Mouse (Mus musculus): ENCODE measurements at regions not wholly inside any gene's neighbourhood (a gene's known extent, or its start where the extent isn't known, plus 50 kb on each side); places are given as distances from the start of the nearest gene placed in this dataset.

- no peak for DNase-seq (ENCODE audit: low read depth in 1 of 2, low spot score in 2 of 2)
Measured at GRCm38 (mm10) chr16:30158184-30158583, 94.0 kb downstream of the Hes1 start.

GRCm38 (mm10) chr16:30160399-30160798 lies 96.2 kb downstream of the Hes1 start:
- DNase-seq (ENCODE audit: low read depth in 1 of 2, low spot score in 2 of 2): no peak

GRCm38 (mm10) chr16:30163303-30163702 lies 99.1 kb downstream of the Hes1 start:
- no peak for DNase-seq (ENCODE audit: low read depth in 1 of 2, low spot score in 2 of 2)

- no peak for DNase-seq (ENCODE audit: low read depth in 1 of 2, low spot score in 2 of 2)
Measured at GRCm38 (mm10) chr16:30165667-30166180, 101.5 kb downstream of the Hes1 start.

GRCm38 (mm10) chr16:30171381-30172079 lies 95.8 kb downstream of the Cpn2 start:
- DNase-seq (ENCODE audit: low read depth in 1 of 2, low spot score in 2 of 2): no peak

- no peak for DNase-seq (ENCODE audit: low read depth in 1 of 2, low spot score in 2 of 2)
Measured at GRCm38 (mm10) chr16:30172136-30172731, 95.1 kb downstream of the Cpn2 start.

- no peak for DNase-seq (ENCODE audit: low read depth in 1 of 2, low spot score in 2 of 2)
Measured at GRCm38 (mm10) chr16:30172798-30173202, 94.5 kb downstream of the Cpn2 start.

- DNase-seq (ENCODE audit: low read depth in 1 of 2, low spot score in 2 of 2): no peak
Measured at GRCm38 (mm10) chr16:30173953-30174874, 93.1 kb downstream of the Cpn2 start.

- DNase-seq (ENCODE audit: low read depth in 1 of 2, low spot score in 2 of 2): no peak
Measured at GRCm38 (mm10) chr16:30176306-30176705, 91.0 kb downstream of the Cpn2 start.

- no peak for DNase-seq (ENCODE audit: low read depth in 1 of 2, low spot score in 2 of 2)
Measured at GRCm38 (mm10) chr16:30177769-30178168, 89.5 kb downstream of the Cpn2 start.

GRCm38 (mm10) chr16:30178596-30178995 lies 88.7 kb downstream of the Cpn2 start:
- DNase-seq (ENCODE audit: low read depth in 1 of 2, low spot score in 2 of 2): no peak

- DNase-seq (ENCODE audit: low read depth in 1 of 2, low spot score in 2 of 2): no peak
Measured at GRCm38 (mm10) chr16:30179504-30179976, 87.8 kb downstream of the Cpn2 start.

GRCm38 (mm10) chr16:30181116-30181515 lies 86.2 kb downstream of the Cpn2 start:
- no peak for DNase-seq (ENCODE audit: low read depth in 1 of 2, low spot score in 2 of 2)

- no peak for DNase-seq (ENCODE audit: low read depth in 1 of 2, low spot score in 2 of 2)
Measured at GRCm38 (mm10) chr16:30184591-30185265, 82.6 kb downstream of the Cpn2 start.

GRCm38 (mm10) chr16:30185707-30186106 lies 81.6 kb downstream of the Cpn2 start:
- no peak for DNase-seq (ENCODE audit: low read depth in 1 of 2, low spot score in 2 of 2)

GRCm38 (mm10) chr16:30186201-30186700 lies 81.0 kb downstream of the Cpn2 start:
- DNase-seq (ENCODE audit: low read depth in 1 of 2, low spot score in 2 of 2): no peak

GRCm38 (mm10) chr16:30186701-30187270 lies 80.5 kb downstream of the Cpn2 start:
- DNase-seq (ENCODE audit: low read depth in 1 of 2, low spot score in 2 of 2): no peak

GRCm38 (mm10) chr16:30187400-30187799 lies 79.9 kb downstream of the Cpn2 start:
- no peak for DNase-seq (ENCODE audit: low read depth in 1 of 2, low spot score in 2 of 2)

- peak; percentile 55 to 58 for DNase-seq (ENCODE audit: low read depth in 1 of 2, low spot score in 2 of 2)
Measured at GRCm38 (mm10) chr16:30187907-30188414, 79.3 kb downstream of the Cpn2 start.

GRCm38 (mm10) chr16:30188769-30189430 lies 78.4 kb downstream of the Cpn2 start:
- no peak for DNase-seq (ENCODE audit: low read depth in 1 of 2, low spot score in 2 of 2)
